Mouse (Mus musculus): Measurements from ENCODE around the gene Slc24a2.

DNA sequence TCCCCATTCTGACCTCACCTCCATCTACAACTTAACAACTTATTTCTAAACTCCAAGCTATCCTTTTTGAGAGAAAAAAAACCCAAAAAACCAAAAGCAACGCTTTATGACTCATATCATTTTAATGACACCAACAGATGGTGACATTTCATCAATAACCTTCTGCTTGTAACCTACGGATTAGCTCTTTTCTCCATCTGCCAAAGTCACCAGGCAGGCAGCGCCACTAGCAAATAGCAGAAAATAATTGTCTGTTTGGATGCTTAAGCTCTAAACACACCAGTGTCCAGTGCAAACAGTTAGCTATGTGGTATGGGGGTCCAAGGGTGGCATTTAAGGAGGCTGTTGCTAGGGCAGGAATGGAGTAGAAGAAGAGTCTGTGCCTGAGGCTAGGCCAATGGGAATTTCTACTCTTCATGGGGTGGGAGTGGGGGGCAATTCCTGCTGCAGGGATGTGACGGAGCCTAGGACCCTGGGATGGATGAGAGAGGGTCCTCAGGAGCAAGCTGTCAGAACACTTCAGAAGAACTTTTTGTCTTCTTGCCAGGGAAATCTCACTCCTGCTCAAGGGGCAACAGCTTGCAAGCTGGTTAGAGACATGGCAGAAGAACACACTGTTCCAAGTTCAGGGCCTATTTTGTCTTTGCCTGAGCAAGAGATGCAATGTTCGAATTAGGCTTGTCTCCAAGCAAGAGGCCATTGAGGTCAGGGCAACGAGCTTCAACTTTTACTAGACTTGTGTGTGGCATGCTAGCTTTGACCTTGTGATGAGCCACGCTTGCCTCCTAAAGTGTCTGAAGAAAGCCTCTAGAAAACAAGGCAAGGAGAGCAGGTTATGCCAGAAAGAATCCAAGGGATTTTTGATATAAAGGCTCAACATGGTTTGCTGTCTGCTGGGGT lies 216.3 kb downstream of the Slc24a2 start:
- TF ChIP-seq POLR2A (IDR thresholded peaks at IDR 0.05; ENCODE audit: low read depth, low read length) (no peak), CTCF (IDR thresholded peaks at IDR 0.05; ENCODE audit: extremely low read depth, insufficient read length, insufficient replicate concordance, low read depth, low read length) (no peak)
